Mouse (Mus musculus) erythroblast, embryonic 14.5 days (primary cell): Measurements from ENCODE around the gene Dgkh. TPM values are rescaled to one million over a fixed set of nuclear protein-coding genes. Genes with fewer than 3 reads are reported as not detected.

Source experiments
- H3K27me3 ChIP-seq: 2 replicates; pipeline ENCODE4 v1.6.1; 2012; ENCODE audit warnings: inconsistent platforms; ENCODE audit not compliant: control insufficient read depth
- H3K36me3 ChIP-seq: 2 replicates; pipeline ENCODE4 v1.6.1; 2012; ENCODE audit warnings: mild to moderate bottlenecking, inconsistent platforms; ENCODE audit not compliant: control insufficient read depth
- H3K4me1 ChIP-seq: 2 replicates; pipeline ENCODE4 v1.6.1; 2012; ENCODE audit warnings: inconsistent platforms; ENCODE audit not compliant: control insufficient read depth
- H3K4me3 ChIP-seq: replicated peaks from 2 replicates; pipeline ENCODE3; 2012; ENCODE audit warnings: moderate library complexity, mild to moderate bottlenecking, inconsistent platforms
- H3K9me3 ChIP-seq: 2 replicates; pipeline ENCODE4 v1.6.1; 2012; ENCODE audit warnings: low read length, inconsistent platforms, mixed read lengths; ENCODE audit not compliant: control insufficient read depth
- GATA1 ChIP-seq: IDR thresholded peaks from 2 replicates; pipeline ENCODE4 v1.6.1; 2012; ENCODE audit warnings: low read length, inconsistent platforms, mixed read lengths
- TAL1 ChIP-seq: IDR thresholded peaks from 3 replicates; pipeline ENCODE4 v1.6.1; 2012; ENCODE audit warnings: low read length, inconsistent platforms, mixed read lengths
- polyA plus RNA-seq: library from polyadenylated mRNA; stranded (reverse); fragments of >175 nt; gene quantifications from 2 replicates; pipeline ENCODE4 v1.2.3, GENCODE M21; 2012

The Dgkh gene
- polyA plus RNA-seq, 1 experiment = not detected

- no peak overlapping the region for H3K4me3 ChIP-seq
- no peaks in the 10 kb centered on the region for H3K4me1 ChIP-seq
- no peaks in the 10 kb centered on the region for H3K36me3 ChIP-seq
- H3K27me3 ChIP-seq = no peaks in the 10 kb centered on the region
- 0 out of 2 replicates have a peak, but pooled peaks cover 2% of the 10 kb centered on the region for H3K9me3 ChIP-seq
- TF ChIP-seq GATA1 = no peak
- no peak for TF ChIP-seq TAL1
Measured at GRCm38 (mm10) chr14:78650379-78651095, 82.0 kb downstream of the Dgkh start.

GRCm38 (mm10) chr14:78649525-78650274 is 82.9 kb downstream of the Dgkh start:
- Histone ChIP-seq H3K4me1 (no peaks in the 10 kb centered on the region), H3K4me3 (no peak overlapping the region), H3K9me3 (0 out of 2 replicates have a peak, but pooled peaks cover 2% of the 10 kb centered on the region), H3K27me3 (no peaks in the 10 kb centered on the region), H3K36me3 (no peaks in the 10 kb centered on the region)
- TF ChIP-seq GATA1 (no peak), TAL1 (no peak)

- Histone ChIP-seq H3K9me3 (0 out of 2 replicates have a peak, but pooled peaks cover 2% of the 10 kb centered on the region), H3K4me1 (no peaks in the 10 kb centered on the region), H3K4me3 (no peak overlapping the region), H3K36me3 (no peaks in the 10 kb centered on the region), H3K27me3 (no peaks in the 10 kb centered on the region)
- no peak for TF ChIP-seq TAL1
- TF ChIP-seq GATA1 = no peak
Measured at GRCm38 (mm10) chr14:78645622-78646021, 87.0 kb downstream of the Dgkh start.

GRCm38 (mm10) chr14:78641314-78641713 is 91.3 kb downstream of the Dgkh start:
- no peaks in the 10 kb centered on the region for H3K9me3 ChIP-seq
- H3K36me3 ChIP-seq = no peaks in the 10 kb centered on the region
- H3K4me1 ChIP-seq = no peaks in the 10 kb centered on the region
- H3K4me3 ChIP-seq = no peak overlapping the region
- H3K27me3 ChIP-seq = no peaks in the 10 kb centered on the region
- TF ChIP-seq GATA1 = no peak
- TF ChIP-seq TAL1 = no peak

- Histone ChIP-seq H3K4me1 (no peaks in the 10 kb centered on the region), H3K4me3 (no peak overlapping the region), H3K36me3 (no peaks in the 10 kb centered on the region), H3K27me3 (no peaks in the 10 kb centered on the region), H3K9me3 (no peaks in the 10 kb centered on the region)
- TF ChIP-seq TAL1 = no peak
Measured at GRCm38 (mm10) chr14:78639691-78640090, 92.9 kb downstream of the Dgkh start.

GRCm38 (mm10) chr14:78635612-78636400 is 96.8 kb downstream of the Dgkh start:
- Histone ChIP-seq H3K4me3 (no peak overlapping the region), H3K27me3 (no peaks in the 10 kb centered on the region), H3K36me3 (no peaks in the 10 kb centered on the region), H3K4me1 (no peaks in the 10 kb centered on the region), H3K9me3 (no peaks in the 10 kb centered on the region)
- TF ChIP-seq TAL1 = no peak
- TF ChIP-seq GATA1 = no peak

- H3K9me3 ChIP-seq = no peaks in the 10 kb centered on the region
- no peaks in the 10 kb centered on the region for H3K27me3 ChIP-seq
- no peak for TF ChIP-seq TAL1
- no peak for TF ChIP-seq GATA1
- H3K4me1 ChIP-seq = no peaks in the 10 kb centered on the region
- no peak overlapping the region for H3K4me3 ChIP-seq
- no peaks in the 10 kb centered on the region for H3K36me3 ChIP-seq
Measured at GRCm38 (mm10) chr14:78632747-78633146, 99.8 kb downstream of the Dgkh start.

GRCm38 (mm10) chr14:78630923-78631875 is 101.4 kb downstream of the Dgkh start:
- H3K4me1 ChIP-seq = no peaks in the 10 kb centered on the region

More at GRCm38 (mm10) chr14:78630923-78631875, 101.4 kb downstream of the Dgkh start:
- no peaks in the 10 kb centered on the region for H3K9me3 ChIP-seq
- H3K4me3 ChIP-seq = no peak overlapping the region
- H3K27me3 ChIP-seq = no peaks in the 10 kb centered on the region
- H3K36me3 ChIP-seq = no peaks in the 10 kb centered on the region
- TF ChIP-seq GATA1 (no peak), TAL1 (no peak)
